Mouse (Mus musculus) induced T-regulatory cell, adult 2 months (primary cell): Measurements from ENCODE around the gene Fgfr2.

Source experiments
- DNase-seq: peaks from one replicate; pipeline ENCODE4 v3.0.0-alpha.2; 2012; ENCODE audit warnings: low read depth

Gene Fgfr2

DNA sequence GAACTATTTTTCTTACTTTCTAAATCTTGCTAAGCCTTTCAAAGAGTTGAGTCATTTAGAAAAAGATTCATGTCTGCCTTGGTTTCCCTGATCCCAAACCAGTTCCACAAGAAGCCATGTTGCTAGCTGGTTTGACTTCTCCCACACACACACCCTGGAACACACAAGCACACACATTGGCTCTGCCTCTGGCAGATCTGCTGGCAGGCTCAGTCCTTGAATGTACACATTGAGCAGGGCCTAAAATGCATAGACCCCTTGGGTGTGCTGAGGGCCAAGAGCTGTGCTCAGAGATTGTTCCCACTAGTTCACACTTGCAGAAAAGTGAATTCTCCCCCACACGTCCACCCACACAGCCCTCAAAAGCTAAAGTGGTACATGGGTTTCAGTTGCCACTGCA is 1164.4 kb downstream of the Fgfr2 start:
- no peak for DNase-seq

DNA sequence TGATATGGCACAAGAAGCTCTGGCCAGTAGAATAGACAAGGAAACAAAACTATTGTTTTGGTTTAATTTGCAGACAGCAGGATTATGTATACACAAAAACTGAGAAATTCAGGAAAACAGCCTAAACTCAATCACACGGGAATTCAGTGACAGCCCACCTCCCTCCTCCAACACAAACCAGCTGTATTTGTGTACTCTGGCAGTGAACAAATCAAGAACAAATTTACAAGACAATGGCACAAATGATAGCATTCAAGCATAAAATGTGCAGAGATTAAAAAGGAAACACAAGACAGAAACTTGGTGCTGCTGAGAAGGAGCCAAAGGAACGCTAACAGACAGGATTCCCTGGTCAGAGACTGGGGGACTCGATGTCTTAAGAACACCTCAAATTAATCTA is 1169.7 kb downstream of the Fgfr2 start:
- DNase-seq, result no peak

DNA sequence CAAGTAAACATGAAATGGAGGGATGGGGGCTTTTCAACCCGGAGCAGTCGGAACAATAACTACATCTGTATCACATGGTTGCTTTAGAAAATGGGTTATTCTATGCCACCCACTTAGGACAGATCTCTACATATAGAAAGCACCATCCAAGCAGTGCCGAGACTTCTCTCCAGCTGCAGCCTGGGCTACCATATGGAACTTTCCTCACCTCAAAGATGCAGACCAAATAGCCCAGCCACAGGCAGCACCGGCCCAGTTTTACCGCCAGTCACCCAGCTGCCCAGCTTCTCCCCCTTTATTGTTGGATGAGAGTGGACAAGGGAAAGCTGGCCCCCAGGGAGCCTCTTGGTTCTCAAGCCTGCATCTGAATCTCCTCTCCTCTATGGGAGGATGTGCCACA is 1172.0 kb downstream of the Fgfr2 start:
- no peak for DNase-seq

DNA sequence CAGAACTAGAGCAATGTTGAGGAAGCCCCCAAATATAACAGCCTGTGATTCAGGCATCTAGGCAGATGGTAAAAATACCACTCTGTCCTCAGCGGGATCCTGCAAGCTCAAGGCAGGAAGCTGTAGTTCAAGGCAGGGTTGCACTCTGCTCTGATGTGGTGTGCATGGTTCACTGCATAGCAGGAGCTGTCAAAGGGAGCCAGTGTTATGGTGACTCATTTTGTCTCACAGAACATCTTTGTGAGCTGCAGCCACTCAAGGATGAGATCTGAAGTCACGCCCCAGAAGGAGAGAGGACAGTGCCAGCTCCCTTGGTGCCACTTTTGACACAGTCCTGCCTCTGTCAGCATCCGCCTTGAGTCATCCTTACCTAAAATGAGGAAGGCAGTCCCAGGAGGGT is 1185.5 kb downstream of the Fgfr2 start:
- no peak for DNase-seq

DNA sequence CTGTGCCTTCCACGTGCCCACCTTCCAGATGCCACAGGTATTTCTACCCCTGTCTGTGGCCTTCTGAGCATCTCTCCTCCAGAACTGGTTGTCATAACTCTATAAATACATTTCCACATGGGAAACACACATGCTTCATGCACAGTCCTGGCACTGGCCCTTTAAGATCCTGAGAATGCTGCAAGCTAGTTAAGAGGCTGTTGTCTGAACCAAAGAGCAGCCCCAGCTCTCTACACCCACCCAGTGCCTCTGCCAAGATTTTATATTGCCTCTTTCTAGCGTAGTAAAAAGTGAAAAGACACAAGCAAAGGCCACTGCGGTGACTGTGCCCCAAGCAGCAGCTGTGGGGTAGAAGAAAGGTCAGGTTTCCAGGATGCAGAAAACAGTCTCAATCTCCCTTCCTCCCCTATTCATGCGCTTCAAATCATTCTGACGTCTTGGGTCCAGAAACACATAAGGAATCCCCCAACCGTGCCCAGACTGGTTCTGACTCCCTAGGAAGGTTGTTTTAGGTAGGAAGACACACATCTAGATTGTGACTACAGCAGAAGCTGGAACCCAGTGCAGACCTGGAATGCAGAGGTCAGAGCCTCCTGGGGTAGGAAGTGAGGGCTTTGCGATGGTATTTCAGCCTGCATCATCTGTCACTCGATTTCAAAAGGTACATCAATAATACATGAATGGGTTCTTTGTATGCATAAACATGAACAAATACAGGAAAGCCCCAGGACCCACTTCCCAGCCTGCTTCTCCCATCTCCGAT is 1195.7 kb downstream of the Fgfr2 start:
- no peak for DNase-seq

DNA sequence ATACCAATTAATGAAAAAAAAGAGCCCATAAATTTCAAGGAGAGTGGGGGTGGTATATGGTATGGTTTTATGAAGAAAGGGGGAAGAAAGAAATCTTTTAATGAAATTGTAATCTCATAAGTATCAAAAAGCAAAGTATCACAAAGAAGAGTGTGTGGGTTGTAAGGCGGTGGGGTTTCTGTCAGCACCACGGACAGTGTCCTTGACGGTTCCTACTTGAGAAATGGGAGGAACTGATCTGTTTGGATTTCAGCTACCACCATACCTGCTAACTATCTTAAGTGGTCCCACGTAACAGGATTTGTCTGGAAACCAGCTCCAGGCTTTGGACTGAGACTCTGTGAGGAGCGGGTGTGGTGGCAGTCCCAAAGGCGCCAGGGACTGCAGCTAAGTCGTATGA is 1205.8 kb downstream of the Fgfr2 start:
- no peak for DNase-seq

DNA sequence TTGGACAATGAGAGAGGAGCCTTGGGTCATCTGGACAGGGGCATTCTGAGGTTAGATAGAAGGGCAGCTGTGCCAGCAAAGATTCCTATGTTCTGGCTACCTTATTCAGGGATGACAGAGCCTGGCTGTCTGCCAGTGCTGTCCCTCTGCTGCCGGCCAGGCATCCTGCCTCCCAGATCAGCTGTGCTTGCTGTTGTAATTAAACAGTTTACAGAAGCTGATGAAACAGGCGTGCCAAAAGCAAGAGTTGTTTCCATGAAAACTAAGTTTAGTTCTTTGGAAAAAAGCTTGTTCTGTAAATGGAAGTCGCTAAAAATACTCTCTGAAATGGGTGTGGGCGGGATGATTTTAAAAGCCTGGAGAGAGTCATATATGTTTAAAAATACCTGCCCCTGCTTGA is 1213.5 kb downstream of the Fgfr2 start:
- DNase-seq, result no peak

DNA sequence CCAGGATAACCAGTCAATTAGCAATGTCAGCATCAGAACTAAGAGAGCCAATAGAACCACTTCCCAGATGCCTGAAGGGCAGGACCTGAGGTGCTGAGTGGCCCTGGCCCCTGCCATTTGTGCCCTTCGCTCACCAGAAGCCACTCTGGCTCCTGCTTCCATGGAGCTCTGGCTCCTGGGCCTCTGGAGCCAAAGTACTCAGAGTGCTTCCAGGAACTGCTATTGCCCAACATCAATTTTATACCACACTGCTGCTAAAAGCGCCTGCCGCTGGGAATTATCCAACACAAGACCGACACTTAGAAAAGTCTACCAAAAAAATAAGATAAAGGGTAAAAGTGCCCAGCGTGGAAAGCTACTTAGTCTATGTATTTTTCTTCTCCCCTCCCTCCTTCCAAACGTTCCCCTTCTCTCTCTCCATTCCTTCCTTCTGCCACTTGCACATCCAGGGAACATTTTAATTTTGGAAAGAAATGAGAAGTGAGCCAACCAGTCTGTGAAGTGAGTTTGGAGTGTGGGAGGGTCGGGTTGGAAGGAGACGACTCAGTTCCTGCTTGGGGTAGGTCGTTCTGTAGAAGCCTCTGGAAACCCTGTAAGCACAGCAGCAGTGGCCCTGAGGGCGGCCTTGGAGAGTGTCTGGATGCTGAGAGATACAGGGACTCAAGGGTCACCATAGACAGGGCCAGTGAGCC is 1216.5 kb downstream of the Fgfr2 start:
- no peak for DNase-seq

DNA sequence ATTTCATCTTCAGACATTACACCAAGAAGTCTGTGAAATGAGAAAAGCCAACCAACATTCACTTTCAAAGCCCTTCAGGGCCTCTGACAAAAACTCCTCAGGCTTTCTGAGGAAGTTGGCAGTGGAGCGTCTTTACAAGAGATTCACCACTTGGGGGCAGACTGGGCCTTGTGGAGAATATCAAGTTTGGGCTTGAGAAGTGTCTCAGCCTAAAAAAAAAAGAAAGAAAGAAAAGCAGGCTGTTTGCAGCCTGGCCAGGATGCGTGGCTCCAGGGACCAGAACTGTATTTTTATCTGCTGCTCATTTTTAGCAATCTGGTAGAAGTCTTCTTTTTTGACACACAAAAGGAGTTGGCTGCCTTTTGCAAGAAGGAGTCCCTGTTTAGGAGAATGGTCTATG is 1223.8 kb downstream of the Fgfr2 start:
- peak; percentile 11 for DNase-seq

DNA sequence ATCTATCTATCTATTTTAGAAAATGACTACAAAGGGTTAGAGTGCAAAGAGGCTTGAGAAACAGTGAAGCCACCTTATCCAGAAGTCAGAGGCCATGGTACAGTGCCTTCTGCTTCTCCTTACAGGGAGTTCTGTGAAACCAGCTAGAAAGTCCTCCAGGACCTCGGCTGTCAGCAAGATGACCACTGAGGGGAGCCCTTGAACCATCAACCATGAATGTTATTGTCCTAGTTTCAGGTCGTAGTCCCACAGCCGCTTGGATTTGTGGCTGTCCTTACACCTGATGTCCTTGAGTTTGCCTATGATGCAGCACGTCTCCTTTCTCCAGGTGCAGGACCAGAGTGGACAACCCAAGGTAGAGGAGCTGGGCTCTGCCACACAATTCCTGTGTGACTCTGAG is 1225.9 kb downstream of the Fgfr2 start:
- DNase-seq, result no peak

DNA sequence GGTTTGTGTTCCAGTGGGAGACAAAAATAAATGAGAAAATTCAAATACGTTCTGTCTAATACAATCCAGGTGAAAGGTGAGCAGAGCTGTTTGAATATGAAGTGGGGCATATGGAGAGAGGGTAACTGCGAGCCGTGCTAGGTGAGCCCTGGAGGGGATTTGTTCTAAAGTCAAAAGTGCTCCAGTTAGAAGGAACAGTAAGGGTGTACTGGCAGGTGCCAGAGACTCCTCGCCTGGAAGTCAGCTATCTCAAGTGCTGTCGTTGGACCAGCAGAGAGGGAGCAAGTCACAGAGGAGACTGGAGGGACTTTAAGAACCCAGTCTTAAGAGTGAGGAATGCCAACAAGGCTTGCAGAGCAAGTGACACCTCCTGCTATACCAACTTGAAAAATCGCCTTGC is 1240.3 kb downstream of the Fgfr2 start:
- DNase-seq, result no peak

DNA sequence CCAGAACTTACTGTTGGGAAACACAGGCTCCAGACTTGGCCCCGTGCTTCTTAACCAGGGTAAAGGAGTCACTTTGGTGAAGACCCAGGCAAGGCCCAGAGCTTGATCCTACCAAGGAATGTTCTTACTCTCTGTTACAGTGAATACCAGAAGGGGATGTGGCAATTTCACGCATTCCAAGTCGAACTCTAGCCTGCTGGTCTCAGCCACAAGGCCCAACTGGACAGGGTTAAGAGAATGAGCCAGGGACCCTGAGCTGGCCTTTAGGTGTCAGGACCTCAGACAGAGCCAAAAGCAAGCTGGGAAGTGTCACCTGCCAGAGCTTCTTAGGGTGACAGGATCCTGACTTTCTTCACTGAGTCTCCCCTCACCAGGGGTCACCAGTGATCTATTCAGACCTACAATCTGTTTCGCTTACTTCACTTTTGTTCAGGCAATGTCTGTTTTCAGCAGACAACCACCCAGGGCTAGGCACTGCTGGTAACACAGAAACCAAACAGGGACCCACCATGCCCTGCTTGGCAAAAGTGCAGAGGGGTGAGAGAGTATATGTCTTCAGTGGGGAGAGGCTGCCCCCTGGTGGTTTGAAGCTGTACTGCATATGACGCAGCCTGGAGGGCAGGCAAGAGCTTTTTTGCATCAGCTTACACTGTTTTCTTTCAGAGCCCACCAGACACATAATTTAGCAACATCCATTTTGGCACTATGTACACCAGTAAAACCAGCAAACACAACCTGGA is 1241.1 kb downstream of the Fgfr2 start:
- peak; percentile 61 for DNase-seq

DNA sequence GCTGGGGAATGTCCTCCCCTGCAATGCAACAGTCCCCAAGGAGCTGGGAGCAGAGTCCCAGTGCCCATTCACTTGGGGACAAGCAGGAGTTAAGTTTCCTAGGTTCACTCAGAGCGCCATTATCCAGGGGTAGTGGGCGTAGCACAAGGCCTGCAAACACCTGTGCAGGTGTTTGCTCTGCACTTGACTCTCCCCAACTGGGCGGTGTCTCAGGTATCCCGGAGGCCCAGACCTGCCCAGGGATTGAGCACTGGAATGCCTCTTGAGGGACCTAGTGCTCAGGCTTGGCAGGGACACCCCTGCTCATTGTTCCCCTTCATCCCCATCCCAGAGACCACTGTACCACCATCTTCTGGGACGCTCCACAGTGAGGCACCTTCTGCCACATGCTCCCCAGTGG is 1243.0 kb downstream of the Fgfr2 start:
- DNase-seq, result no peak

DNA sequence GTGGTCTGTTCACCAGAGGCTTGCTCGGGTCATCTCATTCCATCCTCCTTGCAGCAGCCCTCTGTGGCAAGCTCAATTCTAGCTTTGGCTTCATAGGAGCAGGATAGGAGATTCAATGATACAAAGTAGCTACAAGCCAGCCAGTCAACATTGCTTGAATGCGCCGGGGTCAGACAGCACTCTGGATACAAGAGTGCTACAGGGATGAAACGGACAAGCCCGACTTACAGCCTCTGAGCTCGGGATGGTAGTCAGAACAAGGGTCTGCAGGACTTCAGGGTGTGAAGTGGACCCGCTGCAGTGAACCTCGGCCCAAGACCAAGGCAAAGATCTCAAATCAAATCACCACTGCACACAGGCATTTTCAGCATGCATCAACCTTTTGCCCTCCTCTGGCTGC is 1244.3 kb downstream of the Fgfr2 start:
- DNase-seq, result no peak

DNA sequence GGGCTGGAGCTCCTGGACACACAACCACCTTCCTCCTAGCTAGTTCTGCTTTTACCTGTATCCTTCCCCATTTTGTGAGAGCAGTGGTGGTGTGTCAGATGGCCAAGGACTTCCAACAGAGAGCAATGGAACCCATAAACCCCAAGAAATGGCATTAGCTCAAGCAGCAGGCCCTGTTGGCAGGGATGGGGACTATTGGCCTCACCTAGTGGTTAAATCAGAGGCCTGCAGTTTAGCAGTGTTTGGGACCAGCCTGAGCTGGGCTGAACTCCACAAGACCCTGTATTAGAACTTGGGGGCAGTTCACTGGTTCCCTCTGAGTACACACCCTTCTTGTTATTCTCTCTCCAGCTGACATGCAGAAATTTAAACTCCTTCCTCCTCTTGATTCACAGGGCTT is 1262.0 kb downstream of the Fgfr2 start:
- DNase-seq, result no peak

DNA sequence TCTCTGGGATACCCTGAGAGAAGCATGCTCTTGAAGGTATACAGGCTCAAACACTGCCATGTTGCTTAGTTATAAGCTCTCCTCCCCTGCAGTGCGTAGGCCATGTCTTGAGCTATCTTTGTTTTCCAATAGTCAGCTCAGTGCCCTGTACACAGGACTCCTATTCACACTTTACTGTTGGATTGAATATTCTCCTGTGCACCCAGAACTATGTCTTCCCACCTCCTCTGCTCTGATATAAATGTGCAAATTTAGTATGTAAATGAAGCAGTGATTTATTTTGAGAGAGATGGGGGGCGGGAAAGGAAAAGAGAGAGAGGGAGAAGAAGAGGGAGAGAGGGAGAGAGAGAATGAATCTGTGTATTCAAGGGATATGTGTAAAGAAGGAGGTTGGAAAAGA is 1267.5 kb downstream of the Fgfr2 start:
- no peak for DNase-seq

DNA sequence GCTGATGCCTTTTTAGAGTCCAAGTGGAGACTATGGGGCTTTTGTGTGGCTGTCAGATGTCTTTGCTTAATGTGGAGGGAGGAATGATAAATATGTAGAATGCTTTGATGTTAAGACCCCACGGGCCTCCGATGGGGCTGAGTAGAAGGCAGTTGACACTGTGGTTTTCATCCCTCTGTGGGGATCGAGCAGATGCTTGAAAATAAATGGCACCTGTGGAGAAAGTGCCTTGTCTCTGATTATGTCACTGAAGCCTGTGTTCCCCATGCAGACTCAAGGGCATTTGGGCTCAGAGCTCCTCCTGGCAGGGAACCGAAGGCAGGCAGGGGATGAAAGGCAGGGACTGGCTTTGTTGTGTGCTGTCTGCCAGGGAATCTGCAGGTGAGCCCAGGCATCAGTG is 1272.6 kb downstream of the Fgfr2 start:
- no peak for DNase-seq

DNA sequence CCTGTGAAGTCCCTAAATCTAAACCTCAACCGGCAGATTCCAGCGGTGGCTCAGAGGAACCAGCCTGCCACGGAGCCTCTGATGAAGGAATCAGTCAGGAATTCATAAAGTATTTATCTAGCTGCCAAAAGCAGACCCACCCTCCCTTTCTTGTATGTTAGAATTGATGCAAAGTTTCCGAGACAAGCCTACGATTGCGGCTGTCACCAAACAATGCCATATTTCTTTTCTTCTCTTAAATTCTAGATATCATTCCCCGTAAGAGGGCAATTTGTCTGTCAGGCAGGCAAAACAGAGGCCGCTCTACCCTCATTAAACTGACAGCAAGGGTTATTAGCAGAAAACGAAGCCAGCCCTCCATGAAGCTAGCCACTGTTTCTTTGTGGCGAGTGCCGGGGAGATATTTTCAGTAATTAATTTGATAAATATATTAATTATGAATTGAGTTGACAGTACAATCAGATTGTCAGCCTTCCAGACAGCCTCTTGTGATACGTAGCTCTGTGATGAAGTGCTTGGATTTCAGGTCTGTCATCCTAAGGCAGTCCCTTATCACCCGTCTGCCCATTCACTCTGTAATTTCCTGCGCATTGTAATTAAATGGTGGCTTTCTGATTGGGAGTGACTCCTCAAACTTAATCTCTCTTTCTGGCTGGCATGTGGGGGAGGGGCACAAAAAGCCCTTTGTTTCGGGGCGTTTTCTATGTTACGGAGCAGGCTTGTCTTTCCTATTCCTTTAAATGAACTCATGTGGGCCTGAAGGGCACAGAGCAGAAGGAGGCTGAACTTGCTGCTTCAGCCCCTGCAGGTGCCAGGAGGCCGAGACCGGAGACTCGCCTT is 1276.9 kb downstream of the Fgfr2 start:
- DNase-seq, result no peak

DNA sequence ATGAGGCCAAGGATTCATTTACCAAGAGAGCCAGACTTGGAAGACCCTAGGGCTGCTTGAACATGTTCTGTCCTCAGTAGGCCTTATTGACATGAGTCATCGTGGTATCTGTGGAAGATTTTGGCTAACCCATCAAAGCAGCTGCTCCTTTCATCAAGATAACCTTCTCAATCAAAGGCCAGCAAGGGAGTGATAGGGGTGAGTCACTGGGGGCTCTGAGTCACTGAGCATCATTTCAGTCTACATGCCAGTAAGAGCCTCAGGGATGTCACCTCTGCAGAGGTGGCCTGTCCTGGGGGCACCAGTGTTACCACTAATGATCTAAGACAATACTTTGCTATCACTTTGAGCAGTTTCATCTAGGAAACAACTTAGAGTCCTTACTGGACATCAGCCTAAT is 1292.9 kb downstream of the Fgfr2 start:
- DNase-seq, result no peak

DNA sequence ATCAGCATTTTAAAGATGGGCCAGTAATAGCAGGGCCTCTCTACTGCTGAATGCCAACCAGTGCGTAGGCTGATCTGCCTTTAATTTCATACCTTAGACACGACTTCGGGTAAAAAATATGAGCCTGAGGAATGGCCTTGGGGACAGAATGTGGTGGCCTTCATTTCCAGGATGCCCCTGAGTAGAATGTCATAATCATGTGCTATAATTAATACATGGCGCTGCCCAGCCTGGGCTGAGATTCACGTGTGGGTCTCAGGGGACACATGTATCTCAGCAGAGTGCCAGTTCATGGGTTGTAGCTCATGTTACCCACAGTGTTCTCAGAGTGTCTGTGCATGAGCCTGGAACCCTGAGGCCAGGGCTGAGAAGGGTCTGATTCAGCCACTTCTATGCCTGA is 1296.3 kb downstream of the Fgfr2 start:
- no peak for DNase-seq

DNA sequence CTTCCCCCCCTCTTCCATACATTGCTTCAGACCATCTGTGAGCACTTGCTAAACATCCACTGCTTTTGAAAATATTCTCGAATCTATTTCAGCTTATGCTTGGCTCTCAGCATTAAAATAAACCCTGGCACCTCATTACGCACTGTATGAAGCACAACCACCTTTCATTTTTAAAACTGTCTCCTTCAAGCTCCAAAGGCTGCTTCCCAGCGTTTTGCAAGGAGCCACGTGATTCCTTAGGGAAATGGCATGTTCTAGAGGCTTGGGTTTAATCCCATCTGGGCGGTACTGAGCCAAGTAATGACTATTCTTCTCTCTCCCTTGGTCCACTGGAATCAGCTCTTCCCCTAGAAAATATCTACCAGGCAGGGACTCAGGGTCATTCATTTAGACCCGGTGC is 1305.2 kb downstream of the Fgfr2 start:
- DNase-seq, result no peak

DNA sequence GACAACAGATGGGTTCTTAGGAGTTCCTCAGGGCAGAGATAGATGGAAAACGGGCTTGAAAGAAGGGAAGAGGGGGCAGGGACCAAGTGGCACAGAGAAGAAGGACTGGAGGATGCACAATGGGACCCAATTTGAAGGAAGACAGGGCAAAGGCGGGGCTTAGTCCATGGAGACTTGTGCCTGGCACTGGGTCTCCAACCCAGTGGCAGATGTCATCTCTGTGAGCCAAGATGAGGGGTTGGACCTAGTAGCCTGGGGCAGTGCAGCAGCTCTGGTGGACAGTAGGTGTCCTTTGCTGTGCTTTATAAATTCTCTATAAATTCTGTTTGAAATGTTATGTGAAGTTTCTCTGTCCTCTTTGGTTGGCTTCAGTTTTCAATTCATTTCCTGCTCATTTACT is 1306.5 kb downstream of the Fgfr2 start:
- no peak for DNase-seq
